Mouse (Mus musculus) neural tube, embryonic 15.5 days (tissue): ENCODE measurements around the gene Fbf1. TPM values are rescaled to one million over a fixed set of nuclear protein-coding genes. Genes with fewer than 3 reads are reported as not detected.
A peak's percentile ranks its signal among the peaks of the same experiment; 100 is the strongest.

Experiments used
- ATAC-seq: fragments of 200-750 bp; cut with Nextera tagmentation; 2 replicates; pipeline ENCODE4 v1.8.0; 2017; ENCODE audit warnings: mild to moderate bottlenecking, moderate TSS enrichment, moderate library complexity; ENCODE audit not compliant: low FRiP score
- H3K27ac ChIP-seq: fragments of 300-500 bp; sonication (generic); replicated peaks from 2 replicates; pipeline ENCODE4 v1.5.1; 2015; ENCODE audit warnings: mild to moderate bottlenecking, inconsistent platforms
- H3K27me3 ChIP-seq: fragments of 300-500 bp; sonication (generic); replicated peaks from 2 replicates; pipeline ENCODE4 v1.6.1; 2015; ENCODE audit warnings: inconsistent platforms
- H3K36me3 ChIP-seq: fragments of 300-500 bp; sonication (generic); 2 replicates; pipeline ENCODE4 v1.6.1; 2015; ENCODE audit warnings: inconsistent platforms
- H3K4me1 ChIP-seq: fragments of 300-500 bp; sonication (generic); 2 replicates; pipeline ENCODE4 v1.6.1; 2015; ENCODE audit warnings: inconsistent platforms
- H3K4me2 ChIP-seq: fragments of 300-500 bp; sonication (generic); 2 replicates; pipeline ENCODE4 v1.6.1; 2015; ENCODE audit warnings: inconsistent platforms, mild to moderate bottlenecking, moderate library complexity
- H3K4me3 ChIP-seq: fragments of 300-500 bp; sonication (generic); replicated peaks from 2 replicates; pipeline ENCODE4 v1.5.1; 2015; ENCODE audit warnings: mild to moderate bottlenecking, inconsistent platforms
- H3K9ac ChIP-seq: fragments of 300-500 bp; sonication (generic); replicated peaks from 2 replicates; pipeline ENCODE4 v1.6.1; 2015; ENCODE audit warnings: mild to moderate bottlenecking, inconsistent platforms
- H3K9me3 ChIP-seq: fragments of 300-500 bp; sonication (generic); replicated peaks from 2 replicates; pipeline ENCODE4 v1.6.1; 2016; ENCODE audit warnings: inconsistent platforms
- WGBS: fragments of 180-500 bp; shearing (Covaris S2); methylation state at CpG from one replicate; pipeline ENCODE4 v1.1.7; 2015; ENCODE audit warnings: mixed read lengths; 5-methylcytosine and 5-hydroxymethylcytosine counted together
- polyA plus RNA-seq: library from polyadenylated mRNA; unstranded; fragments of >200 nt; fragmentation: Nextera tagmentation; extraction: Ambion mirVana; gene quantifications from 2 replicates; pipeline ENCODE4 v1.2.1, GENCODE M21; 2015

Gene Fbf1
- polyA plus RNA-seq, 1 experiment from 2014 or later = 48.5 TPM

DNA sequence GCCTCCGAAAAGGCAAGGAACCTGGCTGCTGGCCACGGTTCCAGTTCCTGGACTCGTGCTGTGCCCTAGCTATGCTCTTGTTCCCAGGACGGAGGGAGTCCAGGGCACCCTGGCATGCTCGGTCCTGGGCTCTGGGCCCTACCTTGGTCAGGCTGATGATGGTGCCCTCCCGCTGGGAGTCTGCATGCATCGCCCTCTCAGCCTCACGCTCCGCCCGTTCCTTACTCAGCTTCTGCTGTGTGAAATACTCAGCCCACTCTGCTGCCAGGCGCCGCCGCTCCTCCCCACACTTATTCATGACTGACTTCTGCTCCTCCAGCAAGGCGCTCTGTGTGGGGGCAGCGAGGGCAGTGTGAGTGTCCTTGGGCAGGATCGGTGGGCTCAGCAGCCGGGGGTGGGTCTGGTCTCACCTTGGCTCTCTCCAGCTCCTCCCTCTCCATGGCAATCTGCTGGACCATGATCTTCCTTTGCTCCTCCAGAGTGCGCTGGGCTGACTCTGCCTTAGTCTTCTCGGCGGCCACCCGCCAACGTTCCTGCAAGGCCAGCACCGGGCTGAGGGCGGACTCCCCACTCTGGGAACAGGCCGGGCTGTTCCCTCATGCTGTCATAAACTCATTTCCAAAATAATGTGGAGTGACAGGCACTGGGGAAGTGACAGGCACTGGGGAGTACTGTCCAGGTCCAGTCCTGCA is 21.5 kb downstream of the Fbf1 start:
- Histone ChIP-seq H3K4me1 (peaks cover 6% of the 10 kb centered on the region; the same call in 1 of the 2 replicates), H3K4me2 (no peak overlapping the region), H3K27me3 (no peaks in the 10 kb centered on the region), H3K36me3 (peaks cover 97% of the 10 kb centered on the region), H3K9ac (no peak overlapping the region), H3K9me3 (no peaks in the 10 kb centered on the region), H3K4me3 (no peak overlapping the region), H3K27ac (peak overlapping the region; percentile 43)
- peak; percentile 29; the same call in 1 of the 2 replicates for ATAC-seq
- WGBS = 77% methylated on average over 25 of the region's 25 CpGs

DNA sequence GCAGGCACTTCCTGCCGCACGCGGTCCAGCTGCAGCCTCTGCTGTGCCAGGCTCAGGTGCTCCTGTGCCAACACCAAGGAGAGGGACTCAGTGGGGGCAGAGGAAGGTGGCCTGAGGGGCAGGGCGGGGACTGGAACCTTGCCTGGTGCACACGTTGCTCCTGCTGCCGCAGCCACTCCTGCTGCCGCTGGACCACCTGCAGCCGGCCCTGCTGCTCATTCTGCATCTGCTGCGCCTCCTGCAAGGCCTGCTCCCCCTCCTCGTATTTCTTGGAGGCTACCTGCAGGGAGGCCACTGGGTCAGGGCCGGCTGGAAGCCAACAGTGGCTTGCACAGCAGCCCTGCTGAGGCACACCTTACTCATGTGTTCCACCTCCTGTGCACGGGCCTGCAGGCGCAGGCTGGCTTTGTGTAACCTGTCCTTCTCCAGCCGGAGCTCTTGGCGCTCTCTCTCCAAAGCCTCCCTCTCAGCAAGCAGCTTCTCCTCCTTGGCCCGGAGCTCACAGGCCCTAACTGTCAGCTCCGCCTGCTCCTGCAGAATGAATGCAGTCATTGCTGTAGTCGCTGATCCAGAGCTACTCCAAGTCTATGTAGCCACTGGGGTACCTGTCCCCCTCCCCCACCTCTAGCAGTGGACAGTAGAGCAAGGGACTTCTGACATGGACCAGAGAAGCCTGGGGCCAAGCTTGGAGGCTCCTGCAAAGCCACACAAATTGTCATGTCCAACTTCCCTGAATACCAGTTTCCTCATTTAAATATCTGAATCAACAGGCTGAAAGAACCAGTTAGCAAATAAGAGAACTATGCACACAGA is 22.3 kb downstream of the Fbf1 start:
- Histone ChIP-seq H3K4me3 (no peak overlapping the region), H3K4me1 (peaks cover 6% of the 10 kb centered on the region; the same call in 1 of the 2 replicates), H3K36me3 (peaks cover 90% of the 10 kb centered on the region), H3K4me2 (no peak overlapping the region), H3K9me3 (no peaks in the 10 kb centered on the region), H3K27ac (peak overlapping the region; percentile 43), H3K27me3 (no peaks in the 10 kb centered on the region), H3K9ac (no peak overlapping the region)
- WGBS = 63% methylated on average over 18 of the region's 18 CpGs
- ATAC-seq = no peak

DNA sequence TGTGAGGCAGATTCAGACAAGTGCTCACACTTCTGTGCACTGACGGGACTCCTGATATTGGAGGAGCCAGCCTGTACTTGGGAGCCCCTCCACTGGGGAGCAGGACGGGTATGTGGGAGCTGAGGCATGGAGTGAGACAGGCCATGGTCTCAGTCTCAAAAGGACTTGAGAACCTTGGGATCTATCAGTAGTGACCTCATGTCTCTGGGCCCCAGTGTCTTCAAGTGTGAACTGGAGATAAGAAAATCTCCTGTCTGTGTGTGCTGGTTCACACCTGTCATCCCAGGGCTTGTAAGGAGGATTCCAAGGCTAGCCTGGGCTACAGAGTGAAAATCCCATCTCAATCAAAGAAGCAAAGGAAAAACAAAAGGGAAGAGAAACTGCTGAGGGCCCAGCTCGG is 24.5 kb downstream of the Fbf1 start:
- no peak for ATAC-seq
- Histone ChIP-seq H3K27me3 (no peaks in the 10 kb centered on the region), H3K9ac (no peak overlapping the region), H3K9me3 (no peaks in the 10 kb centered on the region), H3K36me3 (peaks cover 69% of the 10 kb centered on the region), H3K4me3 (no peak overlapping the region), H3K4me1 (peaks cover 12% of the 10 kb centered on the region; the same call in 1 of the 2 replicates), H3K4me2 (no peak overlapping the region), H3K27ac (no peak overlapping the region)
- WGBS = 85% methylated on average over 3 of the region's 3 CpGs

DNA sequence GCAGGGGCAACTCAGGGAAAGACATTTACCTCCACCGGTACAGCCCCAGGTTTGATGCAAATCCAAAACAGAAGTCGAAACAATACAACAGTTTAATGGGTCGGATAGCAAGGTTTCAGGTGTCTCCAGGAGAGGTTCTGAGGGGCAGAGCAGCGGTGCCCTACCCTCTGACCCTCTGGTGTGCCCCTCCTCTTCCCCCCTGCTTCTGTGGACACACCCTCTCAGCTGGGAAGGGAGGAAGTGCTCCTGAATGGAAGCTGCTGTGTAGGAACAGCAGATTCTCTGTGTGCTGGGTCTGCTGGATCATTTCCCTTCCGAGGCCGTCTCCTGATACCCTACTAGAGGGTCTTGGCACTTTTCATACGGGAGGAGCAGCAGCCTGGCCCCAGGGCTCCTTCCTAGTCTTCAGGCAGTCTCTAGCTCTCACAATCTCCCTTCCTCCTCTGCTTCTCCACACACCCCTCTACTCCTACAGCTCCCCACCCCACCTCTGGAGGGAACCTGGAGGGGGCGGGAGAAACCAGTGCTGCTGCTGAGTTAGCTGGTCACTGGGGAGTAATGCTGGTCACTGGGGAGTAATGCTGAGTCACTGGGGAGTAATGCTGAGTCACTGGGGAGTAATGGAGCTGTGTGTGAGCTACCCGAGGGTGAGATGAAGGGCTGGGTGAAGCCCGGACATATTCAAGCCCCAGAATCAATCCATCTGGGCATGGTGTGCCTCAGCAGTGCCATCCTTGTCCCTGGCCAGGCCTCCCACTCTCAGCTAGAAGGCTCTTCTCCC is 25.6 kb downstream of the Fbf1 start:
- no peak for ATAC-seq
- no peaks in the 10 kb centered on the region for H3K27me3 ChIP-seq
- peaks cover 21% of the 10 kb centered on the region for H3K4me1 ChIP-seq
- no peak overlapping the region for H3K9ac ChIP-seq
- peaks cover 58% of the 10 kb centered on the region for H3K36me3 ChIP-seq
- 73% methylated on average over 10 of the region's 10 CpGs for WGBS
- no peak overlapping the region for H3K27ac ChIP-seq
- no peak overlapping the region for H3K4me3 ChIP-seq
- H3K4me2 ChIP-seq = no peak overlapping the region
- no peaks in the 10 kb centered on the region for H3K9me3 ChIP-seq

DNA sequence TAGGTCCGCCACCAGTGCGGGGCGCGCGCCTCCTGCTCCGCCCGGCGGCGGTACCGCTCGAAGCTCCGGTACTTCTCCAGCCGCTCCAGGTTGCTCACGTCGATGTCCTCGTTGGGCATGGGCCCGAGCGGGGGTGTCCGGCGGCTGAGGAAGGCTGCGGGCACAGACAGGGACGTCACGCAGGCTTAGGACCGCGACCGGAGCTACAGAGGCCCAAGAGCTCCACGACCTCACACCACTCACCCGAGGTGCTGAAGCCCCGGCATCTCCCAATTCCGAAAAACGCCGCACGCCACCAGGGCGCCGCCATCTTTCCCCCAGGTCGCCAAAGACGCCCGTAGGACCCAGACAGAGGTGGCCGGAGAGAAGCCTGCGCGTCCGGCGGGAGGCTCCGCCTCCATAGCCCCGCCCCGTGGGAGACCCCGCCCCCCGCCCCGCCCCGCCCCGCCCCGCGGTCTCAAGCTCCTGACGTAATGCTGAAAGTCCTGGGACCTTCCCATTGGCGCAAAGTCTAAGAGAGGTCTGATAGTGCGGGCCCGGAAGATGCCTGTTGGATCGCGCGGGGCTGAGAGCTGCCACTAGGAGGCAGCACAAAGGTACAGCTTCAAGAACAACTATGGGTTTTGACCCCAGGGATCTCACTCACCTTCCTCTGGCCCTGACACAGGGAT is 29.4 kb downstream of the Fbf1 start, which contains the start of gene Mrpl38:
TSS of gene Mrpl38 (minus strand) at position 401 of the 671 bp plus-strand sequence.
- ATAC-seq = peak; percentile 94
- 0% methylated on average over 59 of the region's 60 CpGs for WGBS
- peak within 1 kb of the TSS; percentile 71 for H3K4me3 ChIP-seq
- H3K27ac ChIP-seq = peak within 1 kb of the TSS; percentile 75
- H3K36me3 ChIP-seq = peaks cover 42% of the 10 kb centered on the region
- H3K4me2 ChIP-seq = peak within 1 kb of the TSS; percentile 71
- peak within 1 kb of the TSS; percentile 87 for H3K9ac ChIP-seq
- H3K4me1 ChIP-seq = peaks cover 25% of the 10 kb centered on the region
- H3K27me3 ChIP-seq = no peaks in the 10 kb centered on the region
- H3K9me3 ChIP-seq = no peaks in the 10 kb centered on the region

DNA sequence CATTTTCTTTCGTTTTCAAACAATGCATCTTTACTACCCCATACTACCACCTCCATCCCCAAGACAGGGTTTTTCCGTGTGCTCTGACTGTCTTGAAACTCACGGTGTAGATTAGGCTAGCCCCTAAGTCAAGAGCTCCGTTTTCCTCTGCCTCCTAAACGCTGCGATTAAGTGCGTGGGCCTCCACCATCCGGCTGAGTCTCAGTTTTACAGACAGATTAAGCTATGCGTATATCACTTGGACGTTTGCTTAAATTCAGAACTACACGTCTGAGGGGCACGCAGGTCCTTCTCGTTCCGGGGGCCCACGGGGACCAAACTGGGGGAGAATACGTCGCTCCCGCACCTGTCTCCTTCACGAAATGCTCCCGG is 29.9 kb downstream of the Fbf1 start:
- Histone ChIP-seq H3K36me3 (peaks cover 38% of the 10 kb centered on the region), H3K27me3 (no peaks in the 10 kb centered on the region), H3K4me1 (peaks cover 25% of the 10 kb centered on the region), H3K9ac (peak overlapping the region; percentile 87), H3K4me2 (peak overlapping the region; percentile 71), H3K9me3 (no peaks in the 10 kb centered on the region), H3K27ac (peak overlapping the region; percentile 75), H3K4me3 (peak overlapping the region; percentile 71)
- ATAC-seq = peak; percentile 16; the same call in 1 of the 2 replicates
- WGBS = 2% methylated on average over 20 of the region's 20 CpGs

DNA sequence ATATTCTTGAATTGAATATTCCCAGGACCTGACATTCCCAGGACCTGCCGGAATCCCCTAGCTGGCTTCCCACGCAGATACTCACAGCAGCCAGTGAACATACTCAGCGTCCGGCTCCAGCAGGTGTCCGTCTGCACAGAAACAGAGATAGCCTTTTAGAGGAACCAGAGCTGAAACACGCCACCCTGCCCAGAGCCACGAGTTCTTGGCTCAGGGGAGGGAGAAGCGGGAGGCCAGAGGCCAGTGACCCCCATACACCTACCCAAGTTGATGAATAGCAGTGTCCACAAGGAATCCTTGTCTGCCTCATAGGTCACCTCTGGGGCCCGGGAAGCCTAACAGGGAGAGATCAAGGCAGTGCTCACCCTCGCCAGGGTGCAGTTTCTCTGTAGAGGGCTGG is 33.8 kb downstream of the Fbf1 start:
- ATAC-seq = no peak
- WGBS = 92% methylated on average over 10 of the region's 10 CpGs

DNA sequence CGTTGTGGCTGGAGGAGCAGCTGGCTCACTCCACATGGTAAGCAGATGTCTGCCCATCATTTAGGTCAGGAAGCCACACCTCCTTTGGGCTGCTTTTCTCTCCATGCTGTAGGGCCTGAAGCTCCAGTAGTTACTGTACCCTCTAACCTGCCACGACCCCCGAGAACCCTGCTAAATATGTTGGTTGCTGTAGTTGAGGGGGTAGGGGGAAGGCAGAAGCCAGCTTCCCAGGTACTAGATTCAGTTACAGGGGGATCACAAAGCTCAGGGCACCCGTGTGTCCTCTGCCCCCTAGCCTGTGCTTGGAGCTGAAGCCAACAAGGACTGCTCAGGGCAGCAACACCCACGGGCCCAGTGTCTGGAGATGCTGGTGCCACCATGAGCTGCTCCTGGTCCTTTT is 34.5 kb downstream of the Fbf1 start:
- no peak overlapping the region for H3K27ac ChIP-seq

More for the DNA sequence above, 33.8 kb downstream of the Fbf1 start:
- peaks cover 33% of the 10 kb centered on the region for H3K36me3 ChIP-seq
- H3K4me2 ChIP-seq = no peak overlapping the region
- H3K4me1 ChIP-seq = peaks cover 51% of the 10 kb centered on the region
- H3K9me3 ChIP-seq = no peaks in the 10 kb centered on the region
- no peak overlapping the region for H3K9ac ChIP-seq
- no peak overlapping the region for H3K4me3 ChIP-seq
- no peak overlapping the region for H3K27ac ChIP-seq
- 0 out of 2 replicates have a peak, but pooled peaks cover 2% of the 10 kb centered on the region for H3K27me3 ChIP-seq

DNA sequence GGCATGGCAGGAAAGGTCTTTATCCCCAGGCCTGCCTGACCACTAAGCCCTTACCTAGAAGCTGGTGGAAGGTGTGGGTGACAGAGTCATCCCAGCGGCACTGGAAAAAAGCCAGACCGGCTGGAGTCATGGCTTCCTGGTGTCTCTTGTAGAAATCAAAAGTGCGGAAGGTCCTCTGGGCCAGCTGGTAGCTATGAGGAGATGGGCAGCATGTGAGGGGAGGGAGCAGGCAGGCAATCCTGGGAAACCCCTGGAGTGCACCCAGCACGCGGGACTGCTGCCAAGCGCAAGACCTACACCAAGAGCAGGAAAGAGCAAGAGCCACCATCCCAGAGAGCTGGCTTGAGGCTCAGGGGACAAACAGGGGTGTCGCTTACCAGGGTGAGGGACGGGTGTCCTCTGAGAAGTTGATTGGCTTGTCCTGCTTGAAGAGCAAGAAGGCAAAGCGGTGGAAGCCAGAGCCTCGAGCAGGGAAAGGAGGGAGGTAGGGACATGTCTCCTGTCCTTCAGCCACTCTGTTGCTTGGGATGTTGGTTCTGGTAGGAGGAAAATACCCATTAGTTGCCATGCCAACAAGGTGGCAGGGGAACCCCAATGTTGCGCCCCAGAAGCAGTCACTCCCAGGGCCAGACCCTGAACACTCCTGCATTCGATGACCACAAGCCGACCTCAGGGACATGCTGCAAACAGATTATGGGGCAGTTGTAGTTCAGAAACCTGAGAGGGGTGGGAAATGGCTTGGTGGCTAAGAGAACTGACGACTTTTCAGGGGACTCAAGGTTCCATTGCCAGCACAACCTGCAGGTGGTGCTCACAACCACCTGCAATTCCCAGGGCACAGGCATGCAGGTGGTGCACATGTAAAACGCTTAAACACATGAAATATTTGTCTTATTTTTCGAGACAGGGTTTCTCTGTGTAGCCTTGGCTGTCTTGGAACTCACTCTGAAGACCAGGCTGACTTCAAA is 35.3 kb downstream of the Fbf1 start:
- no peak for ATAC-seq
- WGBS = 88% methylated on average over 16 of the region's 16 CpGs
- Histone ChIP-seq H3K27ac (no peak overlapping the region), H3K4me2 (no peak overlapping the region), H3K4me1 (peaks cover 50% of the 10 kb centered on the region), H3K27me3 (0 out of 2 replicates have a peak, but pooled peaks cover 2% of the 10 kb centered on the region), H3K4me3 (no peak overlapping the region), H3K36me3 (peaks cover 33% of the 10 kb centered on the region), H3K9me3 (no peaks in the 10 kb centered on the region), H3K9ac (no peak overlapping the region)

More for the DNA sequence above, 34.5 kb downstream of the Fbf1 start:
- no peak for ATAC-seq
- Histone ChIP-seq H3K4me1 (peaks cover 50% of the 10 kb centered on the region), H3K4me2 (no peak overlapping the region), H3K9me3 (no peaks in the 10 kb centered on the region), H3K27me3 (0 out of 2 replicates have a peak, but pooled peaks cover 2% of the 10 kb centered on the region), H3K4me3 (no peak overlapping the region), H3K36me3 (peaks cover 33% of the 10 kb centered on the region), H3K9ac (no peak overlapping the region)
- WGBS = 79% methylated on average over 5 of the region's 5 CpGs
